Comparison of ENCODE assay signal across 8 mouse cellular contexts in the genomic region with DNA sequence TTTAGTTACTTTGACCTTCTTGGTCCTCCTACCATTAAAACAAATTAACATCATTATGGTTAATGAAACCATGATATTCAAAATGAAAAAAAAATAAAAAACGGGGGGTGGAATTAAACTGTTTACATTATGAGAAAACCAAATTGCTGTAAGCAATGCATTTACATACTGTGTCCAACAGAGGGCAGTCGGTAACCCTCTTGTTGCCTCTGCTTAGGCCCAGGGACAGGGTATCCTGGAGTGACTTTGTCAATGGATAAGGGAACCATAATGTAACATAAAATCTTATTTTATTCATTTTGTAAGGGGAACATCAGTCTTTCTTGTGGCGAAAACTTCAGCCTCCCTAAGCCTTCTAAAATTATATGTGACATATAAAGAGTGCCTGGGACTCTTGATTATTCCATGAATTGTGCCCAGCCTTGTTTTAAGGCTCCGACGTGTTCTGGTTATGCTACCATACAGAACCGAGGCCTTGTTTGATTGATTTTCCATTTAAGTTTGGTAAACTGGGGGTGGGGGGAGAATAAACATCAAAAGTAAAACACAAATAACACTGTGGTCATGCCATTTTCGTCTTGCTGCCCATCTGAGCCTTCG.
DNase-seq lines count a peak whose midpoint lies in the region; ATAC-seq and TF ChIP-seq lines count a peak whose summit lies in the region.

No protein-coding gene starts in this region.

- peak; percentile 58 to 65 for DNase-seq in cerebellum, postnatal 10 days
- no peak for DNase-seq in cerebellum, postnatal 36 days
- no peak for DNase-seq in midbrain, embryonic 11.5 days (ENCODE audit: low spot score, missing footprints)
- peak; percentile 74 for DNase-seq in embryo, embryonic 10 days (ENCODE audit: low spot score)
- DNase-seq in lung, postnatal 0 days (ENCODE audit: low spot score) = peak; percentile 34
- no peak for DNase-seq in layer of hippocampus, adult 11-12 months (ENCODE audit: low spot score)
- DNase-seq in thymus, postnatal 25 days = no peak

- no peak overlapping the region for H3K4me2 ChIP-seq in midbrain, embryonic 11.5 days
- H3K4me2 ChIP-seq in midbrain, embryonic 15.5 days = no peak overlapping the region
- no peak overlapping the region for H3K4me2 ChIP-seq in lung, postnatal 0 days (replicated peaks; ENCODE audit: low read depth, low read length)

- H3K9me3 ChIP-seq in midbrain, embryonic 11.5 days (ENCODE audit: control insufficient read depth, low read length) = no peaks in the 10 kb centered on the region
- H3K9me3 ChIP-seq in midbrain, embryonic 15.5 days = no peaks in the 10 kb centered on the region
- H3K9me3 ChIP-seq in lung, postnatal 0 days (ENCODE audit: low read length) = no peaks in the 10 kb centered on the region

- TF ChIP-seq EP300 in lung, postnatal 0 days (IDR thresholded peaks at IDR 0.05) = no peak

- WGBS in midbrain, embryonic 11.5 days = 57% methylated on average over 8 of the region's 8 CpGs
- 64% methylated on average over 8 of the region's 8 CpGs for WGBS in midbrain, embryonic 15.5 days
- 61% methylated on average over 8 of the region's 8 CpGs for WGBS in lung, postnatal 0 days

- peak; percentile 74 for TF ChIP-seq CTCF in lung, postnatal 0 days (IDR thresholded peaks at IDR 0.05)

- H3K4me3 ChIP-seq in midbrain, embryonic 11.5 days (ENCODE audit: low read depth, low read length) = no peak overlapping the region
- H3K4me3 ChIP-seq in midbrain, embryonic 15.5 days = no peak overlapping the region
- no peak overlapping the region for H3K4me3 ChIP-seq in lung, postnatal 0 days (ENCODE audit: low read depth, low read length)

- H3K27me3 ChIP-seq in midbrain, embryonic 11.5 days (ENCODE audit: control insufficient read depth, insufficient read depth, low read length) = no peaks in the 10 kb centered on the region
- H3K27me3 ChIP-seq in midbrain, embryonic 15.5 days (replicated peaks) = no peaks in the 10 kb centered on the region
- H3K27me3 ChIP-seq in lung, postnatal 0 days (replicated peaks; ENCODE audit: insufficient read depth, low read length) = no peaks in the 10 kb centered on the region

- no peaks in the 10 kb centered on the region for H3K4me1 ChIP-seq in midbrain, embryonic 11.5 days (ENCODE audit: control insufficient read depth, insufficient read depth, low read length)
- no peaks in the 10 kb centered on the region for H3K4me1 ChIP-seq in midbrain, embryonic 15.5 days
- H3K4me1 ChIP-seq in lung, postnatal 0 days (ENCODE audit: insufficient read depth, low read depth, low read length) = no peaks in the 10 kb centered on the region

- H3K27ac ChIP-seq in midbrain, embryonic 11.5 days (ENCODE audit: low read depth, low read length) = no peak overlapping the region
- no peak overlapping the region for H3K27ac ChIP-seq in midbrain, embryonic 15.5 days
- H3K27ac ChIP-seq in lung, postnatal 0 days (ENCODE audit: low read length) = no peak overlapping the region

- H3K36me3 ChIP-seq in midbrain, embryonic 11.5 days (ENCODE audit: control insufficient read depth, insufficient read depth, low read length) = no peaks in the 10 kb centered on the region
- no peaks in the 10 kb centered on the region for H3K36me3 ChIP-seq in midbrain, embryonic 15.5 days (replicated peaks)
- no peaks in the 10 kb centered on the region for H3K36me3 ChIP-seq in lung, postnatal 0 days (ENCODE audit: insufficient read depth, low read length)

- no peak overlapping the region for H3K9ac ChIP-seq in midbrain, embryonic 11.5 days (ENCODE audit: low read length)
- H3K9ac ChIP-seq in midbrain, embryonic 15.5 days = no peak overlapping the region
- H3K9ac ChIP-seq in lung, postnatal 0 days (replicated peaks; ENCODE audit: low read depth) = no peak overlapping the region

- ATAC-seq in midbrain, embryonic 11.5 days (ENCODE audit: low FRiP score) = peak; percentile 79
- no peak for ATAC-seq in midbrain, embryonic 15.5 days (replicated peaks)
- ATAC-seq in lung, postnatal 0 days = no peak

Comparison
In these comparisons a context has a peak if more than half of its experiments do, and no peak if none do; other contexts are left out.
1. DNase-seq: peak in cerebellum, postnatal 10 days (2 of 2), embryo, embryonic 10 days (single experiment) and lung, postnatal 0 days (single experiment); none in cerebellum, postnatal 36 days (0 of 2), midbrain, embryonic 11.5 days (single experiment), layer of hippocampus, adult 11-12 months (single experiment) and thymus, postnatal 25 days (single experiment).